Mouse (Mus musculus) stomach, embryonic 16.5 days (tissue): ENCODE measurements around the gene Tepp. TPM values are rescaled to one million over a fixed set of nuclear protein-coding genes. Genes with fewer than 3 reads are reported as not detected.

Experiments
- ATAC-seq: fragments of 200-750 bp; cut with Nextera tagmentation; 2 replicates; pipeline ENCODE4 v1.8.0; 2017; ENCODE audit warnings: moderate number of reproducible peaks, moderate TSS enrichment; ENCODE audit not compliant: insufficient read depth, low FRiP score
- H3K27ac ChIP-seq: fragments of 300-500 bp; sonication (generic); 2 replicates; pipeline ENCODE4 v1.5.1; 2014; ENCODE audit warnings: low read length
- H3K27me3 ChIP-seq: fragments of 300-500 bp; sonication (generic); 2 replicates; pipeline ENCODE4 v1.6.1; 2014; ENCODE audit warnings: low read length, control low read depth, mixed read lengths; ENCODE audit not compliant: control insufficient read depth, insufficient read depth
- H3K36me3 ChIP-seq: fragments of 300-500 bp; sonication (generic); 2 replicates; pipeline ENCODE4 v1.6.1; 2014; ENCODE audit warnings: low read length; ENCODE audit not compliant: control insufficient read depth, insufficient read depth
- H3K4me1 ChIP-seq: fragments of 300-500 bp; sonication (generic); 2 replicates; pipeline ENCODE4 v1.6.1; 2014; ENCODE audit warnings: low read length, control low read depth, mixed read lengths; ENCODE audit not compliant: control insufficient read depth, insufficient read depth
- H3K4me2 ChIP-seq: fragments of 300-500 bp; sonication (generic); 2 replicates; pipeline ENCODE4 v1.6.1; 2014; ENCODE audit warnings: low read depth, low read length, mixed read lengths
- H3K4me3 ChIP-seq: fragments of 300-500 bp; sonication (generic); replicated peaks from 2 replicates; pipeline ENCODE4 v1.5.1; 2014; ENCODE audit warnings: mild to moderate bottlenecking, low read length
- H3K9ac ChIP-seq: fragments of 300-500 bp; sonication (generic); 2 replicates; pipeline ENCODE4 v1.6.1; 2014; ENCODE audit warnings: low read length
- H3K9me3 ChIP-seq: fragments of 300-500 bp; sonication (generic); replicated peaks from 2 replicates; pipeline ENCODE4 v1.6.1; 2016; ENCODE audit warnings: low read length, control low read depth; ENCODE audit not compliant: control insufficient read depth
- WGBS: fragments of 180-500 bp; shearing (Covaris S2); extraction: QIAGEN DNeasy Blood & Tissue Kit; methylation state at CpG from one replicate; pipeline ENCODE4 v1.1.7; 2014; 5-methylcytosine and 5-hydroxymethylcytosine counted together
- polyA plus RNA-seq: library from polyadenylated mRNA; unstranded; fragments of >200 nt; fragmentation: Nextera tagmentation; extraction: Ambion mirVana; gene quantifications from 2 replicates; pipeline ENCODE4 v1.2.1, GENCODE M21; 2015

The Tepp gene
- polyA plus RNA-seq, 1 experiment from 2014 or later: not detected

DNA sequence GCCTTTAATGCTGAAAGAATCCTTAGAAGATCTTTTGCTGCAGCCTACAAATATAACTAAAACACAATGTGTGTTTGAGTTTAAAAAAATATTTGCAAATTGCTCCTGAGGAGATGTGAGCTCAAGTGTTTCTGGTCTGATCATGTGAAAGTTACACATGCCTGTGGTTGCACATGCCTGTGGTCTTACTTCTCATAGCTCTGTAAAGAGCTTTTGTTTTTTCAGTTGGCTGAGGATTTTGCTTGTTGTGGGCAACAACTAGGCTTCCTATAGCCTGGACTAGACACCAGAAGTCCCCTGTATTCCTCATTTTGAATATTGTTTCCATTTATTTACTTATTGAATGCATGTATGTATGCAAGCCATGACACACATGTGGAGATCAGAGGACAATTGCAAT, 26.0 kb downstream of the Tepp start:
- peaks cover 19% of the 10 kb centered on the region; the same call in 1 of the 2 replicates for H3K36me3 ChIP-seq
- H3K9ac ChIP-seq: no peak overlapping the region
- H3K4me1 ChIP-seq: no peaks in the 10 kb centered on the region
- H3K27me3 ChIP-seq: no peaks in the 10 kb centered on the region
- H3K4me3 ChIP-seq: no peak overlapping the region
- no peaks in the 10 kb centered on the region for H3K9me3 ChIP-seq
- ATAC-seq: no peak
- H3K4me2 ChIP-seq: no peak overlapping the region
- no peak overlapping the region for H3K27ac ChIP-seq

DNA sequence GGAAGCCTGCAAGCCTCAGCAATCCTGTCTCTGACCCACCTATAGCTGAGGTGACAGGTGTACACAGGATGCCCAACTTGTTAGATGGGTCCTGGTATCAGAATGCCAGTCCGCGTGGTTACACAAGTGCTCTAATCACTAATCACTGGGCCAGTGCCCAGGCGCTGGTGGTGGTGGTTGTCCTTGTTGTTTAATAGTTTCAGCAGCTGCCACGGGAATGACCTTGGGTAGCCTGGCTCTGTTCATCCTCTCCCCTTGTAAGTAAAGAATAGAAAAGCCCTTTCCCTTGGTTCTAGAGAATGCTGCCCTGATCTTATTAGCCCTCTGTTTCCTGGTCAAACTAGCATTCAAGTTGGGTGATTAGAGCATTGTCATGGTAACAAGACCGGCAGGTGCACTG, 31.4 kb downstream of the Tepp start:
- Histone ChIP-seq H3K27ac (peak overlapping the region; percentile 28; the same call in 1 of the 2 replicates), H3K36me3 (peaks cover 14% of the 10 kb centered on the region; the same call in 1 of the 2 replicates), H3K4me1 (peaks cover under 1% of the 10 kb centered on the region; the same call in 1 of the 2 replicates), H3K9me3 (no peaks in the 10 kb centered on the region), H3K4me2 (no peak overlapping the region), H3K4me3 (no peak overlapping the region), H3K9ac (no peak overlapping the region), H3K27me3 (no peaks in the 10 kb centered on the region)
- peak; percentile 45; the same call in 1 of the 2 replicates for ATAC-seq
- 56% methylated on average over 5 of the region's 5 CpGs for WGBS

DNA sequence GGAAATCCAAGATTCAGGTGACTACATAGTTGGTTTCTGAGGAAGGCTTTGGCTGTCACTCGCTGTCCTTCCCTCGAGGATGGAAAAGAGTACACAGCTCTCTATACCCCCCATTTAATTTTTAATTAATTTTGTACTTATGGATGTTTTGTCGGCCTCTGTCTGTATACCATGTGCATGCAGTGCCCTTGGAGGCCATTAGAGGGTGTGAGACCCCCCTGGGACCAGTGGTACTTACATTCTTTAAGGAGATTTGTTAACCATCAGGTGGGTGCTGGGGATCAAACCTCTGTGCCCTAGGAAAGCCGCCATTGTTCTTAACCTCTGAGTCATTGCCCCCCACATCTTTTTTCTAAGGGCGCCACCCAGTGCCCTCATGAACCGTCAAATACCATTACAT, 34.3 kb downstream of the Tepp start:
- no peak for ATAC-seq
- WGBS: 79% methylated on average over 6 of the region's 6 CpGs
- H3K27me3 ChIP-seq: no peaks in the 10 kb centered on the region

DNA sequence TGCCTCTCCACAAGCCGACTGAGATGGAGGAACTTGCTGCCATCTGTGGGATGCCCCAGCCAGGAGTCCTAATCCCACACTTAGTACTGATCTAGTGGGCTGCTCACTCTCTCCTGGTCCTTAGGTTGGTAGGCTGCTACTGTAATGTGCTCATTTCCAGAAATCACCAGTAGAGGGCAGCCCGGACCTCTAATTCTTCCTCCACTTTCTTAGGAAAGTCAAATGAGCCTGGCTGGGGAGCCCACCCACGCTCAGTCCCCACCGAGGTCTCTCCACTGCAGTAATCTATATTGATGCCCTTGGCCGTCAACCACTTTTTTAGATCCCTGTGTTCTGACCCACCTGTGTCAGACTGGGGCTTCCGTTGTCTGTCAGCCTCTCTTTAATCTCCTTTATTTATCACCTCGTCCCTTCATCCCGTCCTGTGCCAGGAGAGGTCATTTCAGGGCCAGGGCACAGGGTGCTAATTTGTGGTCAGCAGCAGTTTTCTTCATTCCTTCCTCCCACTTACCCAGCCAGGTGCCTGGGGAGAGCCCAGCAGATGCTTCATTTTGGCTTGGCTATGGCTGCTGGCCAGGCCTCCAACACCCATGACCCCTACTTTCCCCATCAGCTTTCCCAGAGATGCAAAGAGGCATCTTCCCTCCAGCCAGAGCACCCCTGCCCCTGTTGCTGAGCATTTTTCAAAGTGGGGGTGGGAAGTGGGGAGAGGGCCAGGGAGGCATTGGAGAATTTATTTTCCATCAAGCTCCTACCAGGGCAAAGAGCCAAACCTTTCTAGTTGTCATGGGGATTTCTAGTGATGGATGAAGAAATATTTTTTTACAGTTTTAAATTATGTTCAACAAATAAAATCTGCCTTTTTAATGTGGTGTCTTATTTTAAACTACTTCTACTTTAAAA, 36.5 kb downstream of the Tepp start:
- Histone ChIP-seq H3K4me1 (peaks cover 19% of the 10 kb centered on the region), H3K27ac (no peak overlapping the region; the same call in 1 of the 2 replicates), H3K9ac (peak overlapping the region; percentile 31; the same call in 1 of the 2 replicates), H3K36me3 (peaks cover 4% of the 10 kb centered on the region; the same call in 1 of the 2 replicates), H3K27me3 (0 out of 2 replicates have a peak, but pooled peaks cover 3% of the 10 kb centered on the region), H3K4me3 (no peak overlapping the region), H3K9me3 (no peaks in the 10 kb centered on the region), H3K4me2 (no peak overlapping the region)
- no peak for ATAC-seq
- WGBS: 20% methylated on average over 8 of the region's 8 CpGs

More for the DNA sequence above, 34.3 kb downstream of the Tepp start:
- Histone ChIP-seq H3K4me3 (no peak overlapping the region), H3K36me3 (peaks cover 5% of the 10 kb centered on the region; the same call in 1 of the 2 replicates), H3K9ac (no peak overlapping the region), H3K27ac (no peak overlapping the region), H3K9me3 (no peaks in the 10 kb centered on the region), H3K4me1 (peaks cover 19% of the 10 kb centered on the region), H3K4me2 (no peak overlapping the region)

DNA sequence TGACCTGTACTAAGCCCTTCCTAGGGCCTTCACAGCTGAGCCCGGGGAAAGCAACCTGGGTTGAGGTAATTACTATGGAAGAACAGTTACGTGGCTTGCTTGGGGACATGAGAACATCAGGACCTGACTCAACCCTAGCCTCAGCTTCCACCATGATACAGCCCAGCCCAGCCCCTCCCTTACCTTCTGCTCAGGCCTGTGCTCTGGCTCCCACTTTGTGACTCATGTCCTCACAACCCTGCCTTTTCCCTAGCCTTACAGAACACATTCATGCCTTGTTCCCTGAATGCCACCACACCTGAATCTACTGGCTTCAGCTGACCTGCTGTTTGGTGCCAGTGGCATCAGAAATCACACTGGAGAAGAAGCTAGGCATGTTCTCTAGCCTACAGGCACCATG, 38.0 kb downstream of the Tepp start:
- peaks cover 4% of the 10 kb centered on the region; the same call in 1 of the 2 replicates for H3K36me3 ChIP-seq
- no peak for ATAC-seq
- peak overlapping the region; percentile 64 for H3K27ac ChIP-seq
- no peaks in the 10 kb centered on the region for H3K9me3 ChIP-seq
- H3K4me3 ChIP-seq: no peak overlapping the region
- 0 out of 2 replicates have a peak, but pooled peaks cover 3% of the 10 kb centered on the region for H3K27me3 ChIP-seq
- peak overlapping the region; percentile 46 for H3K9ac ChIP-seq
- peaks cover 19% of the 10 kb centered on the region for H3K4me1 ChIP-seq
- no peak overlapping the region for H3K4me2 ChIP-seq
- WGBS: 87% methylated on average over 2 of the region's 2 CpGs

DNA sequence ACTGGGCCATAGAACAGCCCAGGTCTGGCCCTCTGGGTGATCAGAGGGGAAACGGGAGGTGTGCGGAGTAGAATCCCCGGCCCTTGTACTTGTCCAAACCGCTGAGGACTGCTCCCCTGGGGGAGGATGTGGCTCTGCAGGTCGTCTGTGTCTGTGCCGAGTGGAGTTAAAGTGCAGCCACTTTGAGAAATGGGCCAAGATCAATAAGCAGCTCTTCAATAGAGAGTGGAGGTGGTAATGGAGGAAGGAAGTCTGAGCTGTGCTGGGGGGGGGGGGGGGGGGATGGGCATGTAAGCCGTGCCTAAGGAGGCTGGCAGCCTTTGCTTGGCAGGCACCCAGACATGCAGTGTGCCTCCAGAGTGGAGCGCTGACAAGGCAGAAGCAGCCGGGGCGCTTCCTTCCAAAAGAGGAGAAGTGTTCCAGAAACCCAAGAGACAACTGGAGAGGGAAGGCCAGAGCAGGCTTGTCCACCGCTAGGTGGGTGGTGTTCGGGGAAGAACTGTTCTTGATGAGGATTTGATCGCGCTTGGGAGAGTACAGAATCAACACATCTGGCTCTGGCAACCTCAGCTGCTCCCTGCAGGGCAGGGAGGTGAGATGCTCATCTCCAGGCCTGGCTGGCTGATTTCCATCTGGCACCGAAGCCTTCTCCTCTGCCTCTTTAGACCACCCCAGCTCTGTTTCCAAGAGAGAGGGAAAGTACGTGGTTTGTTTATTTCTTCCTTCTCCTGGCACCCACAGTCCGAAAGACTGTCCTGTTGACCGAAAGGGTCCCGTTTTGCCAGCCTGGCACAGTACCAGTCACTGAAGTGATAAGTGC, 38.7 kb downstream of the Tepp start:
- no peak for ATAC-seq
- Histone ChIP-seq H3K27me3 (0 out of 2 replicates have a peak, but pooled peaks cover 3% of the 10 kb centered on the region), H3K4me2 (no peak overlapping the region), H3K27ac (peak overlapping the region; percentile 64), H3K9me3 (no peaks in the 10 kb centered on the region), H3K4me3 (no peak overlapping the region), H3K36me3 (peaks cover 3% of the 10 kb centered on the region; the same call in 1 of the 2 replicates), H3K4me1 (peaks cover 23% of the 10 kb centered on the region), H3K9ac (peak overlapping the region; percentile 46)
- 52% methylated on average over 19 of the region's 19 CpGs for WGBS

DNA sequence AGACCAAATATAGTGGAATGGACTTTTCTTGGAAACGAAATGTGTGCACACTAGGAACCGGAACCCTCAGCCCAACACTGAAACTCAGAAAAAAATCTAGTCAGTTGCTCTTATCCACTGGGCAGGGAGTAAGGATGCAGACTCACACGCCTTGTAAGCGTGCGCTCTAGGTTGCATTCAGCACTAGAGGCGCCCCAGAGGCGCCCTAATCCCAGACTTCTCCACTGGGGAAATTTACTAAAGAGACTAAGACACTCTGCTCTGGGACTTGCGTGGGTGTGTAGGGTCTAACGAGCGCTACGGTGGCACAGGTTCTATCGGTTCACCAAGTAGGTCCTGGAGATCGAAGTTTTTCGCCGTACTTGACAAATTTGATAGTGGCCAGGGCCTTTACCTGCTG, 41.1 kb downstream of the Tepp start:
- Histone ChIP-seq H3K9ac (peak overlapping the region; percentile 86; the same call in 1 of the 2 replicates), H3K27ac (peak overlapping the region; percentile 93), H3K27me3 (0 out of 2 replicates have a peak, but pooled peaks cover 3% of the 10 kb centered on the region), H3K4me2 (peak overlapping the region; percentile 93), H3K4me1 (peaks cover 23% of the 10 kb centered on the region), H3K36me3 (no peaks in the 10 kb centered on the region), H3K4me3 (peak overlapping the region; percentile 88), H3K9me3 (no peaks in the 10 kb centered on the region)
- WGBS: 4% methylated on average over 15 of the region's 15 CpGs
- ATAC-seq: peak; percentile 45; the same call in 1 of the 2 replicates

DNA sequence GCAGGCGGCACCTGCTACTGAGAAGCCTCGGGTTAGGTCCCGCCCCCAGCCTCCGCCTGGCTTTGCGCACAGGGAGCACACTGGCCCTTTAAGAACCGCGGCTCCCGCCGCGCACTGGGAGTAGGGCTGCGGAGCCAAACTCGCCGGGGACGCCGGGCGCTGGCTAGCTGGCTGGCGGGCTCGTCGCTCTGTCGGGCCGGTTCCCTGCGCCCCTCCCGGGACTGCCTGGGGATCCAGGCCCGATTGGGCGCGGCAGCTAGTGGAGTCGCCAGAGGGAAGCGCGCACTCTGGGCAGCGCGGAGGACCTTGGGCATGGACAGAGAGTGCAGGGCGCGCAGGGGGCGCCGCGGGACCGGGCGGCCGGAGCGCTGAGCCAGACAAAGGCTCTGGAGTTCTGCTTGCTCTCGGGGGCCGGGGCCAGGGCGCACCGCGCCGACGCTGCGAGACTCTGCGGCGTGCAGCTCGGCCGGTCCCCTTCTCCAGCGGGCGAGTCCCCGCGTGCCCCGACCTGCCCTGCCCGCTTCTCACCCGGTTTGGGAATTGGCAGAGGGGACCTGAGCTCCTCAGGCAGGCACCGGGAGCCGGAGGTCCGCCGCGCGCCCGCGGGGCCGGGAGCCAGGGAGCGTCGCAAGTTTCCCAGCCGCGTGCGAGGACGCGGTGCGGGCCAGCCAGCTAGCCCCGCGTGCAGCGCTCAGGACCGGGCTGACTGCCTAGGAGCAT, 41.9 kb downstream of the Tepp start, which contains the start of gene Mmp15:
Mmp15 (plus strand) TSS at position 118 of the 720 bp plus-strand sequence.
- Histone ChIP-seq H3K4me1 (peaks cover 18% of the 10 kb centered on the region), H3K27me3 (0 out of 2 replicates have a peak, but pooled peaks cover 3% of the 10 kb centered on the region), H3K4me3 (peak within 1 kb of the TSS; percentile 88), H3K4me2 (peak within 1 kb of the TSS; percentile 93), H3K27ac (peak within 1 kb of the TSS; percentile 93), H3K9me3 (no peaks in the 10 kb centered on the region), H3K9ac (peak within 1 kb of the TSS; percentile 86), H3K36me3 (no peaks in the 10 kb centered on the region)
- WGBS: under 1% methylated on average over 78 of the region's 80 CpGs
- peak; percentile 83 for ATAC-seq
